Mouse (Mus musculus): Measurements from ENCODE around the gene Grik4. TPM values are rescaled to one million over a fixed set of nuclear protein-coding genes. Genes with fewer than 3 reads are reported as not detected.

Gene Grik4
- polyA plus RNA-seq, 1 experiment from 2014 or later, result 7.3 TPM

DNA sequence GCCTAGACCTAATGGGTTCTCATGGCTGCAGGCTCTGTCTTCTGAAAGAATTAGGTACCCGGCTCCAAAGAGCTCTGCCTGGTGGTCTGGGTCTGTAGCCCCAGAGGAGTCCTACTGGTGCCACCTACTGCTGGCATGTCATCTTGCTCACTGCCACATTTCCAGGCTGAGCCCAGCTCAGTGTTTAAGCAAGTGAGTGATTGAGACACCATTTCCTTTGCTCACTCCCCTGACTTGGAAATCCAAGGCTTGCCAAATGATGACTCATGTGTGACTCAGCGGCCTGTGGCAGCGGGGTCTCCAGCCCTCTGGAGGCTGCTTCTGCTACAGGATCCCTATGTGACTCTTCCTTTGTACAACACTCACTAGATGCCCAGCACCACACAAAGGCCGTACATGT, 72.6 kb downstream of the Grik4 start:
- Histone ChIP-seq H3K9ac (no peak overlapping the region), H3K36me3 (no peaks in the 10 kb centered on the region), H3K4me1 (replicated peaks) (peaks cover 22% of the 10 kb centered on the region), H3K27me3 (peaks cover 17% of the 10 kb centered on the region), H3K4me2 (no peak overlapping the region), H3K9me3 (no peaks in the 10 kb centered on the region), H3K4me3 (no peak overlapping the region), H3K27ac (no peak overlapping the region)
- ATAC-seq (ENCODE audit: low FRiP score), result no peak
- WGBS, result 89% methylated on average over 4 of the region's 4 CpGs

DNA sequence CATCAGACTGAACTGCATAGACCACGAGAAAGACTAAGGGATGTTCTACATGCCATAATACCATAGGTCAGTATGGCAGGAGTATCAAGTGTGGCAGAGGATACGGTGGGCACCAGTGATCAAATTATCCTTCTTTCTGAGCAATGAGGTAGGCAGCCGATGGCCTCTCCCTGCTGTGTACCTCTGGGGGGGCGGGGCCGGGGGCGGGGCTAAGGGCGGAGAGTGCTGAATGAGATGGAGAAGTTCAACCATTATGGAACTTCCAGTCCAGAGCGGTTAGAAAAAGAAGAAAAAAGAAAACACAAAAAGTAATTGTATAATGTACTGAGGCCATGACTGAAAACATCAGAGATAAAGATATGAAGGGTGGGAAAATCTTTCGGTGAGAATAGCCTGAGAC, 74.0 kb downstream of the Grik4 start:
- Histone ChIP-seq H3K4me2 (no peak overlapping the region), H3K4me3 (no peak overlapping the region), H3K4me1 (replicated peaks) (peaks cover 31% of the 10 kb centered on the region), H3K9me3 (no peaks in the 10 kb centered on the region), H3K27ac (no peak overlapping the region), H3K27me3 (peaks cover 19% of the 10 kb centered on the region), H3K9ac (no peak overlapping the region), H3K36me3 (no peaks in the 10 kb centered on the region)
- WGBS, result 51% methylated on average over 9 of the region's 9 CpGs
- no peak for ATAC-seq (ENCODE audit: low FRiP score)

DNA sequence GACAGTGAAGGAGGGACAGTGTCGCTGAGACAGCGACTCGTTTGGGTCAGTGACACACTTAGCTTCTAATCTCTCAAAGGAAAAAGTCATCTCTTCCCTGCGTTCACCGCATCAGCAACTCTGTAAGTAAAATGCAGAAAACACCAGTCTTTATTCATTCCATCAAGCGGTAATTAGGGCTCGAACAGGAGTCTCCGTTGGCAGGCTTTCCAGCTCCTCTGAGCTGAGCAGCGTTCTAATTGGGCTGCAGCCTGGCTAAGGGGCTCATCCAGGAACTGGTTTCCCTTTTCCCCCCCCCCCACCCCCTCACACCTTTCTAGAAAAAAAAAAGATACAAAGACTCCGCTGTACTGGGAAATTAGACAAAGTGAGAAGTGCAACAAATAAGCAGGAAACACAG, 75.8 kb downstream of the Grik4 start:
- H3K36me3 ChIP-seq, result no peaks in the 10 kb centered on the region
- no peak overlapping the region for H3K9ac ChIP-seq
- no peaks in the 10 kb centered on the region for H3K9me3 ChIP-seq
- peaks cover 19% of the 10 kb centered on the region for H3K27me3 ChIP-seq
- peaks cover 40% of the 10 kb centered on the region for H3K4me1 ChIP-seq (replicated peaks)
- H3K4me3 ChIP-seq, result no peak overlapping the region
- H3K4me2 ChIP-seq, result no peak overlapping the region
- 0 out of 2 replicates have a peak overlapping the region, but pooled peaks have one; percentile 23 for H3K27ac ChIP-seq
- 46% methylated on average over 10 of the region's 10 CpGs for WGBS
- no peak for ATAC-seq (ENCODE audit: low FRiP score)

DNA sequence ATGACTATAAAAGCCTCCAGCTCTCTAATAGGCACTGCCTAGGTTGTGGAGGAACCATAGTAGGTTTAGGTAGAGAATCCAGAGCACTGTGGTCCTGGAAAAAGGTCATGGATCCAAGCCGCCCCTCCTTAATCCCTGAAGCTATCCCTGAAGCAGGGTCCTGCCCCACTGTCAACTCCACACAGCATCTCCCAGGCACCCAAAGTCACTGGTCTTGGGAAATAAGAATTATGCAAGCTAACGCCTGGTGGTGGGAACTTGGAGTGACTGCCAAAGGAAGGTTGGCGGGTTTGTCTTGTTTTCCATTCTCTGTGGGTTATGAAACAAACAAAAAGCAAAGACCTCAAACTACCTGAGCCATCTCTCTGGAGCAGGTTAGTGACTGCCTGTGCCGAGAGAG, 77.6 kb downstream of the Grik4 start:
- Histone ChIP-seq H3K4me2 (no peak overlapping the region), H3K27ac (no peak overlapping the region), H3K9ac (no peak overlapping the region), H3K27me3 (peaks cover 21% of the 10 kb centered on the region), H3K9me3 (no peaks in the 10 kb centered on the region), H3K36me3 (no peaks in the 10 kb centered on the region), H3K4me1 (replicated peaks) (peaks cover 37% of the 10 kb centered on the region), H3K4me3 (no peak overlapping the region)
- no peak for ATAC-seq (ENCODE audit: low FRiP score)
- 93% methylated on average over 4 of the region's 4 CpGs for WGBS

DNA sequence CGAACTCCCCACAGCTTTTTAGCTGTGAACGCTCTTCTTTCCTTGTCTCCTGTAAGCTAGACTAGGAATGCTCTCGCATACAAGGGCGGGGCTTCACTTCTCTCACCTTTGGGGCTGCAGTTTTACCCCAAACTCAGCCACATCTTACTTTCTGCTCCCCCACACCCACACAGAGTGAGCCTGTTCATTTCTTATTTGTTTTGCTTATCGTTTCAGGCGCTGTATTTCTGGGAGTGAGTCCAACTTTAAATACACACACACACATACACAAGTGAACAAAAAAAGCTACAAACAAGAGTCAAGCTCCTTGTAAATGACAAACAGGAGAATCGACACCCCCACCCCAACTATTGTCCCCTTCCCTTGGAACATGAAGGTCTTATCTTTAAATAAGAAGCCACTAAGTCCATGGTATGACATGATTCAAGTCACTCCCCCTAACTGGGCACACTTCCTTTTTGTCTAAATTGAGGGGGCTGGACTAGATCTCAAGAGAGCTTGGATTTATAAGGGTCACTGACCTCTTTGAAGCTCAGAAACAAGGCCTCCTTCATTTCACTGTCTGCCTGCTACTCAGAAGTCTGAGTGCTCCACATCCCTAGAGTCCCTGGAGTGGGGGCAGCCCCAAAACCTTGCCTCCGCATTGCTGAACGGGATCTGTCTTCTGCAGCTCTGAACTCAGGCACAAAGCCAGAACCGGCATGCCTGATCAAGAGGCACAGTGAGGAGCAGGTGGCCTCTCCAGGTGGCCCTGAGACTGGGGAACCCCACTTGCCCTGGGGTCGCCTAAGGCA, 79.1 kb downstream of the Grik4 start:
- ATAC-seq (ENCODE audit: low FRiP score), result 0 out of 2 replicates have a peak, but pooled peaks have one; percentile 15
- Histone ChIP-seq H3K9ac (no peak overlapping the region), H3K4me3 (no peak overlapping the region), H3K36me3 (no peaks in the 10 kb centered on the region), H3K4me2 (no peak overlapping the region), H3K27me3 (peaks cover 24% of the 10 kb centered on the region), H3K4me1 (replicated peaks) (peaks cover 44% of the 10 kb centered on the region), H3K9me3 (no peaks in the 10 kb centered on the region), H3K27ac (no peak overlapping the region; the same call in 1 of the 2 replicates)
- 41% methylated on average over 11 of the region's 11 CpGs for WGBS

DNA sequence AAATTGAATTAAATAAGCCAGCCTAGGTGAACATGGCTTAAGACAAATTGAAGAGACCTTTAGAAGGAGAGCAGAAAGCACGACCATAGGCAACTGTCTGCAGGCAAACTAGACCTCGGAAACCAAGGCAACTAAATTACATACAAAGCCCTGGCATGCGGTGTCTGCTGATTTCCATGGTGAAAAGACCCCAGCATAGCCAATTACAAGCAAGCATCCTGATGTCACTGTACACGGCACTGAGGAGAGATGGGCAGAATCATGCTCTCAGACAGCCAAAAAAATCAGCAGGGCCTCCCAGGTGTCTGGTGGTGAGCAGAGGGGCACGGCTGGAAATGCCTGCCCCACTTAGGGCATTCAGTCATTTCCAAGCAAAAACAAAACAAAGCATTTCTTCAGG, 80.9 kb downstream of the Grik4 start:
- Histone ChIP-seq H3K4me1 (replicated peaks) (peaks cover 40% of the 10 kb centered on the region), H3K9me3 (no peaks in the 10 kb centered on the region), H3K27me3 (peaks cover 15% of the 10 kb centered on the region), H3K4me2 (no peak overlapping the region), H3K9ac (0 out of 2 replicates have a peak overlapping the region, but pooled peaks have one; percentile 43), H3K36me3 (no peaks in the 10 kb centered on the region), H3K4me3 (no peak overlapping the region), H3K27ac (peak overlapping the region; percentile 31; the same call in 1 of the 2 replicates)
- no peak for ATAC-seq (ENCODE audit: low FRiP score)
- WGBS, result 35% methylated on average over 5 of the region's 5 CpGs

DNA sequence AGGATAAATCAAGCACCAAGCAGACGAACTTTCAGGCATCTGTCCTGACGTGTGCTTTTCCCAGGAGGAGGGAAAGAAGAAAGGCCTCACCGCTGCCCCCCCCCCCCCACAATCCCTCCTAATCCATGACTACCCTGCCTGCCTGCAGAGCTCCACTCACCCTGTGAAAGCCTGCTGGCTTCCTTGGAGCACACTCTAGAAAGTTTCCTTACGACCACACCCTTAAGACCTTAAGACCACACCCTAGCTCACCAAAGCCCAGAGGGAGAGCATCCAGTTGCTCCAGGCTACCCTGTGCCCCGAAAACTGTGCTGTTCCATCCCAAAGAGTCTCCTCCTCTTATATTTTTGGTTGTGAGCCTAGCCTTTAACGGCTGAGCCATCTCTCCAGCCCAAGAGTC, 82.6 kb downstream of the Grik4 start:
- Histone ChIP-seq H3K4me3 (no peak overlapping the region), H3K36me3 (no peaks in the 10 kb centered on the region), H3K27ac (no peak overlapping the region), H3K27me3 (peaks cover 14% of the 10 kb centered on the region; the same call in 1 of the 2 replicates), H3K4me2 (no peak overlapping the region), H3K4me1 (replicated peaks) (peaks cover 36% of the 10 kb centered on the region), H3K9ac (no peak overlapping the region), H3K9me3 (no peaks in the 10 kb centered on the region)
- ATAC-seq (ENCODE audit: low FRiP score), result no peak
- WGBS, result 73% methylated on average over 6 of the region's 6 CpGs

DNA sequence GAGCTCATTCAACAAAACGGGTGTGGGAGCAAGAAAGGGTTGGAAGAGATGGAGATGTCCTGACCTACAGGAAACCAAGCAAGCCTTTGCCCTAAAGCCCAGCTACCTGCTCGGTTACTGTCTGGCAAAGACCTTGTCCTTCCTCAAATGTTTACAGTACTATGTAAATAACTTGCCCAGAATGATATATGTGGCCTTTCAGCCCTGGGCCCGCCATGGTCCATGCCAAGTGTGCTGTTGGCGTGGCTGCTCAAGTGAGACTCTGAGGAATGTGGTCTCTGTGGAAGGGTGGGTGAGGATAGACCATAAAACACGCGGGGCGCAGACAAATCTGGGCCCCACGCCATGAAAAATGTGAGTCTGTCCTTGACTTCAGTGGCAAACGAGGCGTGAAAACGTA, 83.1 kb downstream of the Grik4 start:
- Histone ChIP-seq H3K36me3 (no peaks in the 10 kb centered on the region), H3K27ac (no peak overlapping the region), H3K9ac (no peak overlapping the region), H3K4me2 (no peak overlapping the region), H3K4me3 (no peak overlapping the region), H3K9me3 (no peaks in the 10 kb centered on the region), H3K27me3 (peaks cover 12% of the 10 kb centered on the region; the same call in 1 of the 2 replicates), H3K4me1 (replicated peaks) (peaks cover 36% of the 10 kb centered on the region)
- 71% methylated on average over 11 of the region's 11 CpGs for WGBS
- ATAC-seq (ENCODE audit: low FRiP score), result no peak

DNA sequence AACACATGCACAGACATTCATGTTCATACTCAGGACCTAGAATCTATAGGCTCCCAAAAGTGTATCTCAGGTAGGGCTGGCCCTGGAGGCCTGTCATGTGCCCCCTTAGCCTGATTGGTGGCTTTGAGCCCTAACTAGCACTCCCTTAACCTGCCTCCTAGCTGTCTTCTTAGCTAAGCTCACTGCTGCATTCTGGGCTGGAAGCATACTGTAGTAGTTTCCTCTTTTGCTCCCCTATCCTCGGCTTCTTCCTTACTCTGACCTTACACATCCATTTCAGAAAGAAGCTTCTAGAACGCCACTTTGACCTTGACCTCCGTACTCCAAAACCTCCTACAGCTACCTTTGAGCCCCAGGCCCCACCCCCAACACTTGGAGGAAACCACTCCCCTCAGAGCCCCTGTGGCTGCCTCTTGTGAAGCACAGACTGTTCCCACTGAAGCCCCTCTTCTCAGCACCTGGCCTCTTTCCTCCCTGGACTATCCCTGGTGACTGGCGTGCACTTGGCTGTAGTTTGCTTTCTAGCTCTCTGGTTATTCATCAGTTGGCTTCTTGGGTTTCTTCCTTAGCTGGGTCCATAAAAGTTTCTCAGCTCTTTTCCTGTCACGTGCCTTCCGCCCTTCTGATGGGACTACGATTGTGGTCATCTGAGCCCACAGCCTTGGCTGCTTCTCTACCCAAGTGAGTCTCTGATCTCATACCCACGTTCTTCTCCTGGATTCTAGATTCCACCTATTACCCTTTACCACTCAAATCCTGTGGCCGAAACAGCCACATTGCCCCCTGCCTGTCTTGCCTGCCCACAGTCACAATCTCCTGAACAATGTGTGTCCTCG, 84.1 kb downstream of the Grik4 start:
- ATAC-seq (ENCODE audit: low FRiP score), result no peak
- 83% methylated on average over 10 of the region's 10 CpGs for WGBS
- Histone ChIP-seq H3K4me1 (replicated peaks) (peaks cover 26% of the 10 kb centered on the region), H3K9me3 (no peaks in the 10 kb centered on the region), H3K4me2 (no peak overlapping the region), H3K4me3 (no peak overlapping the region), H3K27ac (no peak overlapping the region), H3K9ac (no peak overlapping the region), H3K27me3 (peaks cover 10% of the 10 kb centered on the region; the same call in 1 of the 2 replicates), H3K36me3 (no peaks in the 10 kb centered on the region)

DNA sequence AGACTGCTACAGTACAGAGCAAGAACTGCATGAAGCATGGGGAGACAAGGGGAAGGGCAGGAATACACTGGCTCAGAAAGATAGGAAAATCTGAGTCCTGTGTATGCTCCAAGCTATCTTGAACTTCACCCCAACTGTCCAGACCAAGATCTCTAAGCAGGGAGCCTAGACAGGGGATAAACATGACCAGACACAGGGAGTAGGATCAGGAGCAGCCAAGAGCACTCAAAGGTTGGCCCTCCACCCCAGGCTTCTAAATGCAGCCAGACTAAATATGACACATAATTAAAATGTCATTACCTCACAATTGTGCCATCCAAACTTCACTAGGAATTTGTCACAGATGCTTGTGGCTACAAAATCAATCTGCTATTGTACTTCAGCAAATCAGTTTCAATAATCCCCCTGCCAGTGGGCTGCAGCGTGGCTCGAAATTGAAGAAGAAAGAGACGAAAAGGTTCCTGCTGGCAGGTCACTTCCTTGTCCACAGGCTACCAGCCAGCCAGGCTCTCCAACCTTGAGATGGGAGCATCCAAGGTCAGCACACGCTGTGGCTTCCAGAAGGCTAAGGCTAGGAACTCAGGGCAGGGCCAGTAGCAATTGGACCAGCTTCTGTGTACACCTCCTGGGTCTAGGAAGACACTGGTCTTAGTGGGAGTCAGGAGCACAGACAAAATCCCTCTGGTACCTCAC, 85.1 kb downstream of the Grik4 start:
- Histone ChIP-seq H3K27me3 (peaks cover 10% of the 10 kb centered on the region; the same call in 1 of the 2 replicates), H3K27ac (no peak overlapping the region), H3K36me3 (no peaks in the 10 kb centered on the region), H3K4me1 (replicated peaks) (peaks cover 23% of the 10 kb centered on the region), H3K4me3 (no peak overlapping the region), H3K9ac (no peak overlapping the region), H3K9me3 (no peaks in the 10 kb centered on the region), H3K4me2 (no peak overlapping the region)
- 53% methylated on average over 4 of the region's 4 CpGs for WGBS
- ATAC-seq (ENCODE audit: low FRiP score), result no peak

DNA sequence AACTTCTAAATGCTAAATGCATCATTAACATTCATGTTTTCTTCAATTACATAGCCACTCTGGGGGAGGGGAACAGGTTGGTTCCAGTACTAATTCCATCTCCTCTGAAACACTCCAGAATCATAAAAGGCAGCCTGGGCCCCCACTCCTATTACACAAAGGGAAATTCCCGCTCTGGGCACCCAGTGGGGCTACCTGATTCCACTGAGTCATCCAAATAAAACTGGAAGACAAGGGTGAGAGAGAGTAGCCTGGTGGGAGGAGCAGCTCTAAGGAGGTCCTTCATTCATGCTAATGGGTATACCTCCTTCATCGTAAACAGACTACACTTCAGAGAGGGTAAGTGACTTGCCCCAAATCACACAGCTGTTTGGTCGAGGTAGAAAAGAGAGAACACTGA, 85.7 kb downstream of the Grik4 start:
- Histone ChIP-seq H3K27me3 (peaks cover 10% of the 10 kb centered on the region; the same call in 1 of the 2 replicates), H3K36me3 (no peaks in the 10 kb centered on the region), H3K4me1 (replicated peaks) (peaks cover 19% of the 10 kb centered on the region), H3K4me3 (no peak overlapping the region), H3K9me3 (no peaks in the 10 kb centered on the region), H3K4me2 (no peak overlapping the region), H3K27ac (no peak overlapping the region), H3K9ac (no peak overlapping the region)
- 65% methylated on average over 3 of the region's 3 CpGs for WGBS
- ATAC-seq (ENCODE audit: low FRiP score), result no peak

DNA sequence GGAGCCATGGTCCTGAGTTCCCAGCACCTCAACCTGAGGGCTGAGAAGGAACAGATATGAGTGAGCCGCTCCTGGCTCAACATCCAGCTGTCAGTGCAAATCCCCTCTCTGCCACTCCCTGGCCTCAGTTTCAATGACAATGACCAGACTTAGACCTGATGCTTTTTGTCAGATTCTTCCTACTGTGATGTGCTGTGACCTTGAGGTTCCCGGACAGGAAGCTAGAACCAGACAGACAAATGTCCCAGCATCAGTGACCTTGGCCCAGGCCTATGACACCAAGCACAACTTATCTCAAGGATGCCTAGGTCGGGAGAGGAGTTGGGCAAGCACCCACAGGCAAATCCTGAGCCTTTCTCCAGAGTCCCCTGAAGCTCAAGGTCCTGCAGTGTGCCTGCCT, 86.5 kb downstream of the Grik4 start:
- no peak overlapping the region for H3K27ac ChIP-seq
- WGBS, result 88% methylated on average over 3 of the region's 3 CpGs

More for the DNA sequence above, 86.5 kb downstream of the Grik4 start:
- H3K4me2 ChIP-seq, result no peak overlapping the region
- no peaks in the 10 kb centered on the region for H3K9me3 ChIP-seq
- no peak overlapping the region for H3K4me3 ChIP-seq
- H3K27me3 ChIP-seq, result peaks cover 10% of the 10 kb centered on the region; the same call in 1 of the 2 replicates
- no peaks in the 10 kb centered on the region for H3K36me3 ChIP-seq
- no peak for ATAC-seq (ENCODE audit: low FRiP score)
- H3K4me1 ChIP-seq (replicated peaks), result peaks cover 12% of the 10 kb centered on the region
- H3K9ac ChIP-seq, result no peak overlapping the region
